ENCODE assay signal across 26 mouse cellular contexts in the genomic region with DNA sequence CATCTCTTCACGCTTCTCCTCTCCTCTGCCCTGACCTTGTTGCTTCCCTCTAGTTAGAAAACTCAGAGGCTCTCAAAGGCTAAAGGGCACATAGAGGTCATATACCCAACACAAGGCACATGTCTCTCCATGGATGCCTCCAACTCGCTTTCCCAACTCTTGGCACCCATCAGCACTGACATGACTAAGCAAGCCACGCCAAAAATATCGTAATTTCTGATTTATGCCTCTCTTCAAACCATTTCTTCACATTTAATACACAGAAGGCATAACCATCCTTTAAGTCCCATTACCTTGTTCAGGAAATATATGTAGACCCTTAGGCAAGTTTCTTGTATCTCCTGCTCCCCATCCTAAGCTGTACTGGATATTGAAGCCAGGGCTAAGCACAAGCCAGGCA. TPM values are rescaled to one million over a fixed set of nuclear protein-coding genes. Genes with fewer than 3 reads are reported as not detected.
DNase-seq lines count a peak whose midpoint lies in the region; ATAC-seq lines count a peak whose summit lies in the region.
"Had no signal": no experiment of that assay in that cellular context is flagged by ENCODE, and none has a peak within 500 bp of the region (broad histone marks: within the 10 kb centered on the region; RNA-seq: fewer than 3 reads in every experiment).

No protein-coding gene starts in this region.

- H3K4me1 ChIP-seq in midbrain, embryonic 11.5 days (ENCODE audit: control insufficient read depth, insufficient read depth, low read length): no peaks in the 10 kb centered on the region
- peaks cover 4% of the 10 kb centered on the region; the same call in 1 of the 2 replicates for H3K4me1 ChIP-seq in midbrain, embryonic 10.5 days
- no peaks in the 10 kb centered on the region for H3K4me1 ChIP-seq in forebrain, embryonic 15.5 days
- H3K4me1 ChIP-seq: embryonic facial prominence, embryonic 15.5 days; hindbrain, embryonic 13.5 days had no signal

- H3K27ac ChIP-seq in midbrain, embryonic 11.5 days (ENCODE audit: low read depth, low read length): no peak overlapping the region
- H3K27ac ChIP-seq in midbrain, embryonic 10.5 days (replicated peaks): no peak overlapping the region
- no peak overlapping the region for H3K27ac ChIP-seq in forebrain, embryonic 15.5 days (replicated peaks)
- H3K27ac ChIP-seq: embryonic facial prominence, embryonic 15.5 days; gastrocnemius, adult 2 months; heart, embryonic 10.5 days; heart, embryonic 15.5 days; hindbrain, embryonic 13.5 days; hindbrain, postnatal 0 days had no signal

- no peak overlapping the region for H3K4me2 ChIP-seq in midbrain, embryonic 11.5 days
- no peak overlapping the region for H3K4me2 ChIP-seq in forebrain, embryonic 15.5 days (replicated peaks)
- H3K4me2 ChIP-seq: embryonic facial prominence, embryonic 15.5 days; heart, embryonic 15.5 days; hindbrain, embryonic 13.5 days had no signal

- WGBS in midbrain, embryonic 11.5 days: 86% methylated on average over 4 of the region's 4 CpGs
- 88% methylated on average over 4 of the region's 4 CpGs for WGBS in midbrain, embryonic 10.5 days
- 90% methylated on average over 4 of the region's 4 CpGs for WGBS in forebrain, embryonic 15.5 days

- no peak overlapping the region for H3K9ac ChIP-seq in midbrain, embryonic 11.5 days (ENCODE audit: low read length)
- no peak overlapping the region for H3K9ac ChIP-seq in forebrain, embryonic 15.5 days (replicated peaks)
- H3K9ac ChIP-seq: embryonic facial prominence, embryonic 15.5 days; heart, embryonic 15.5 days; hindbrain, embryonic 13.5 days had no signal

- no peaks in the 10 kb centered on the region; the same call in 1 of the 2 replicates for H3K9me3 ChIP-seq in midbrain, embryonic 11.5 days (ENCODE audit: control insufficient read depth, low read length)
- H3K9me3 ChIP-seq in midbrain, embryonic 10.5 days (replicated peaks): no peaks in the 10 kb centered on the region; the same call in 1 of the 2 replicates
- no peaks in the 10 kb centered on the region for H3K9me3 ChIP-seq in forebrain, embryonic 15.5 days
- H3K9me3 ChIP-seq: embryonic facial prominence, embryonic 15.5 days; heart, embryonic 10.5 days; heart, embryonic 15.5 days had no signal

- no peaks in the 10 kb centered on the region for H3K27me3 ChIP-seq in midbrain, embryonic 11.5 days (ENCODE audit: control insufficient read depth, insufficient read depth, low read length)
- H3K27me3 ChIP-seq in midbrain, embryonic 10.5 days (ENCODE audit: low read depth, poor library complexity, severe bottlenecking): no peaks in the 10 kb centered on the region
- no peaks in the 10 kb centered on the region for H3K27me3 ChIP-seq in forebrain, embryonic 15.5 days
- H3K27me3 ChIP-seq: CH12.LX; embryonic facial prominence, embryonic 15.5 days; heart, embryonic 15.5 days; hindbrain, embryonic 13.5 days had no signal

- no peak overlapping the region for H3K4me3 ChIP-seq in midbrain, embryonic 11.5 days (ENCODE audit: low read depth, low read length)
- H3K4me3 ChIP-seq in midbrain, embryonic 10.5 days: no peak overlapping the region
- no peak overlapping the region for H3K4me3 ChIP-seq in forebrain, embryonic 15.5 days
- H3K4me3 ChIP-seq: embryonic facial prominence, embryonic 15.5 days; erythroblast, embryonic 14.5 days; gastrocnemius, adult 2 months; heart, embryonic 10.5 days; heart, embryonic 15.5 days; hindbrain, embryonic 13.5 days had no signal

- peak; percentile 20 for DNase-seq in adrenal gland, postnatal 10 days
- DNase-seq in adrenal gland, postnatal 25 days: no peak
- DNase-seq in midbrain, embryonic 11.5 days (ENCODE audit: low spot score, missing footprints): peak; percentile 33
- DNase-seq in midbrain, embryonic 10.5 days (ENCODE audit: low spot score): no peak
- peak; percentile 65 for DNase-seq in gonadal fat pad, adult 2 months (ENCODE audit: low read depth)
- no peak for DNase-seq in ovary, postnatal 36 days (ENCODE audit: low spot score)
- DNase-seq: cerebellum, adult 11 months; cerebellum, adult 8-10 months; cerebellum, postnatal 14 days; embryo, embryonic 11 days; gastrocnemius, adult 2 months; gastrocnemius, postnatal 25 days; heart, adult 11 months; heart, postnatal 14 days; kidney, adult 11 months had no signal

- ATAC-seq in midbrain, embryonic 11.5 days (ENCODE audit: low FRiP score): no peak
- ATAC-seq in forebrain, embryonic 15.5 days (replicated peaks): no peak
- ATAC-seq: forebrain, embryonic 16.5 days; hindbrain, postnatal 0 days had no signal

- no peaks in the 10 kb centered on the region for H3K36me3 ChIP-seq in midbrain, embryonic 11.5 days (ENCODE audit: control insufficient read depth, insufficient read depth, low read length)
- H3K36me3 ChIP-seq in midbrain, embryonic 10.5 days: no peaks in the 10 kb centered on the region
- no peaks in the 10 kb centered on the region for H3K36me3 ChIP-seq in forebrain, embryonic 15.5 days
- H3K36me3 ChIP-seq: embryonic facial prominence, embryonic 15.5 days; heart, embryonic 10.5 days; heart, embryonic 15.5 days; hindbrain, embryonic 13.5 days had no signal

RNA-seq across cellular contexts. Expression of gene Fam13c, which starts 37.6 kb away (rescaled TPM):
- 10 to 100 TPM; 13.2 to 16.2 TPM for total RNA-seq in adrenal gland, postnatal 10 days (2021)
- 16.9 and 17.5 TPM in 2 replicates for total RNA-seq in adrenal gland, postnatal 25 days (2021)
- 18.6 and 19.3 TPM in 2 replicates for polyA plus RNA-seq in midbrain, embryonic 11.5 days (2014; fragmentation: Nextera tagmentation; extraction: Ambion mirVana)
- polyA plus RNA-seq in midbrain, embryonic 10.5 days (2016; fragmentation: Nextera tagmentation; extraction: Ambion mirVana): 13.3 and 16.5 TPM in 2 replicates
- 2.2 and 3.9 TPM in 2 replicates for polyA plus RNA-seq in gonadal fat pad, adult 2 months (2012; rRNA removed)
- 26.3 and 26.7 TPM in 2 replicates for polyA plus RNA-seq in forebrain, embryonic 15.5 days (2015; fragmentation: Nextera tagmentation; extraction: Ambion mirVana)
- total RNA-seq: CH12.LX; common myeloid progenitor, adult 5-6 weeks; hematopoietic stem cell, adult 5-6 weeks had no signal
- polyA plus RNA-seq: erythroblast, embryonic 14.5 days had no signal

Comparison
In these comparisons a context has a peak if more than half of its experiments do, and no peak if none do; other contexts are left out.
1. DNase-seq: peak in adrenal gland, postnatal 10 days (single experiment), midbrain, embryonic 11.5 days (single experiment) and gonadal fat pad, adult 2 months (single experiment); none in adrenal gland, postnatal 25 days (single experiment), midbrain, embryonic 10.5 days (single experiment) and ovary, postnatal 36 days (single experiment).